Mouse (Mus musculus): ENCODE measurements around the gene Spg11.

Gene Spg11

GRCm38 (mm10) chr2:122117961-122118958, at the start of gene Spg11:
Gene Spg11 (minus strand): TSS chr2:122118386.
- peak; percentile 98 to 99 for DNase-seq

- DNase-seq = no peak
Observed at GRCm38 (mm10) chr2:122164293-122164692, 46.1 kb upstream of the Spg11 start.

GRCm38 (mm10) chr2:122163430-122164195, 45.4 kb upstream of the Spg11 start:
- DNase-seq = no peak

GRCm38 (mm10) chr2:122162529-122162928, 44.3 kb upstream of the Spg11 start:
- no peak for DNase-seq

GRCm38 (mm10) chr2:122161542-122161941, 43.4 kb upstream of the Spg11 start:
- no peak for DNase-seq

GRCm38 (mm10) chr2:122160680-122161079, 42.5 kb upstream of the Spg11 start, which contains the start of gene Trim69:
Gene Trim69 (plus strand): TSS chr2:122160700.
- peak; percentile 86 to 94 for DNase-seq

- no peak for DNase-seq
Observed at GRCm38 (mm10) chr2:122159667-122160066, 41.5 kb upstream of the Spg11 start.

- no peak for DNase-seq
Observed at GRCm38 (mm10) chr2:122158362-122158802, 40.2 kb upstream of the Spg11 start.

- no peak for DNase-seq
Observed at GRCm38 (mm10) chr2:122157561-122157960, 39.4 kb upstream of the Spg11 start.

GRCm38 (mm10) chr2:122156051-122156700, 38.0 kb upstream of the Spg11 start:
- DNase-seq = no peak

- DNase-seq = no peak
Observed at GRCm38 (mm10) chr2:122155292-122155691, 37.1 kb upstream of the Spg11 start.

GRCm38 (mm10) chr2:122154479-122154878, 36.3 kb upstream of the Spg11 start:
- no peak for DNase-seq

GRCm38 (mm10) chr2:122153681-122154365, 35.6 kb upstream of the Spg11 start:
- DNase-seq = no peak

GRCm38 (mm10) chr2:122152850-122153249, 34.7 kb upstream of the Spg11 start:
- DNase-seq = no peak

- DNase-seq = no peak
Observed at GRCm38 (mm10) chr2:122151221-122151620, 33.0 kb upstream of the Spg11 start.

- DNase-seq = no peak
Observed at GRCm38 (mm10) chr2:122149716-122150115, 31.5 kb upstream of the Spg11 start.

- DNase-seq = no peak
Observed at GRCm38 (mm10) chr2:122149316-122149715, 31.1 kb upstream of the Spg11 start.

- peak; percentile 90 to 91 for DNase-seq
Observed at GRCm38 (mm10) chr2:122148242-122148917, 30.2 kb upstream of the Spg11 start.

- peak; percentile 96 to 97 for DNase-seq
Observed at GRCm38 (mm10) chr2:122147508-122148241, 29.5 kb upstream of the Spg11 start, which contains the start of gene B2m. Gene B2m (plus strand): TSS chr2:122147686.

GRCm38 (mm10) chr2:122146687-122147086, 28.5 kb upstream of the Spg11 start:
- DNase-seq = peak; percentile 18 to 50

- no peak for DNase-seq
Observed at GRCm38 (mm10) chr2:122145756-122146155, 27.6 kb upstream of the Spg11 start.

Data from kidney, postnatal 25 days (tissue).